In the genomic region with DNA sequence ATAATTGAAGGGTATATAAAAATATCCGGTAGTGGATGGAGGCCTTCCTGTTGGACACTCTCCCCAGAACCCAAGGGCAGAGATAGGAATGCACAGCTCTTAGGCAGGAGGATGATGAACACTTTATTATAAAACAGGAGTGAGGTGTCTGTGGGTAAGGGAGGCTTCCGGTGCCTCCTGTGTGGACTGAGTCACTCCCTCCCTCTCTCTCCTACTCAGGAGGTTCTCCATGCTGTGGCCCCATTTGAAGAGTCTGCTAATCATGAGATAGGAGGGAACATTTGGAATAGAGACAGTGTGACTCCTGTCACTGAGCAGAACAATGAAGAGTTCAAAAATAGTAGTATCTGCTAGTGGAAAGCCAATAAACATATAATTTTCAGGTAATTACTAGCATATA, we compare ENCODE assay signal across 28 mouse cellular contexts. TPM values are rescaled to one million over a fixed set of nuclear protein-coding genes. Genes with fewer than 3 reads are reported as not detected.
DNase-seq lines count a peak whose midpoint lies in the region; ATAC-seq lines count a peak whose summit lies in the region.
"Had no signal": no experiment of that assay in that cellular context is flagged by ENCODE, and none has a peak within 500 bp of the region (broad histone marks: within the 10 kb centered on the region; RNA-seq: fewer than 3 reads in every experiment).

No protein-coding gene starts in this region.

- H3K27ac ChIP-seq in forebrain, embryonic 12.5 days = no peak overlapping the region
- H3K27ac ChIP-seq: embryonic facial prominence, embryonic 13.5 days; embryonic facial prominence, embryonic 15.5 days; forebrain, embryonic 10.5 days; forebrain, embryonic 13.5 days; forebrain, embryonic 15.5 days had no signal

- DNase-seq in heart, adult 11 months = peak; percentile 29
- no peak for DNase-seq in heart, adult 9 months (ENCODE audit: low spot score in 2 of 2)
- peak; percentile 29 for DNase-seq in right cerebral cortex, adult 18-20 months
- DNase-seq in right cerebral cortex, postnatal 10 days (ENCODE audit: low spot score in 2 of 2) = no peak
- peak; percentile 71 for DNase-seq in brain, adult 2 months (ENCODE audit: low read depth, low spot score)
- DNase-seq: adrenal gland, adult 8-10 months; adrenal gland, postnatal 14 days; adrenal gland, postnatal 36 days; B cell, adult 2 months; cerebellum, adult 11 months; cerebellum, adult 18-20 months; cerebellum, adult 8-10 months; cerebellum, adult 9-11 months; cerebellum, postnatal 14 days; cerebellum, postnatal 36 days; embryo, embryonic 11 days; forebrain, postnatal 0 days had no signal

- ATAC-seq in forebrain, embryonic 12.5 days (ENCODE audit: low FRiP score) = no peak
- ATAC-seq: activated CD4-positive, CD25-positive, alpha-beta regulatory T cell, adult 4 months; CD4-positive, CD25-positive, alpha-beta regulatory T cell, adult 4 months; forebrain, embryonic 13.5 days; forebrain, embryonic 15.5 days; forebrain, postnatal 0 days; Patski had no signal

- no peak overlapping the region for H3K4me3 ChIP-seq in forebrain, embryonic 12.5 days (replicated peaks)
- H3K4me3 ChIP-seq: embryonic facial prominence, embryonic 13.5 days; embryonic facial prominence, embryonic 15.5 days; erythroblast, embryonic 14.5 days; forebrain, embryonic 10.5 days; forebrain, embryonic 13.5 days; forebrain, embryonic 15.5 days had no signal

- no peaks in the 10 kb centered on the region for H3K36me3 ChIP-seq in forebrain, embryonic 12.5 days (replicated peaks)
- H3K36me3 ChIP-seq: embryonic facial prominence, embryonic 13.5 days; embryonic facial prominence, embryonic 15.5 days; forebrain, embryonic 10.5 days; forebrain, embryonic 15.5 days; G1E had no signal

- no peak overlapping the region for H3K9ac ChIP-seq in forebrain, embryonic 12.5 days
- H3K9ac ChIP-seq: embryonic facial prominence, embryonic 13.5 days; embryonic facial prominence, embryonic 15.5 days; forebrain, embryonic 13.5 days; forebrain, embryonic 15.5 days; forebrain, postnatal 0 days had no signal

- H3K9me3 ChIP-seq in forebrain, embryonic 12.5 days = no peaks in the 10 kb centered on the region
- H3K9me3 ChIP-seq: embryonic facial prominence, embryonic 13.5 days; embryonic facial prominence, embryonic 15.5 days; forebrain, embryonic 10.5 days; forebrain, embryonic 13.5 days; forebrain, embryonic 15.5 days; G1E had no signal

- no peaks in the 10 kb centered on the region for H3K4me1 ChIP-seq in forebrain, embryonic 12.5 days
- H3K4me1 ChIP-seq: forebrain, embryonic 13.5 days; forebrain, embryonic 15.5 days had no signal

- H3K27me3 ChIP-seq in forebrain, embryonic 12.5 days = no peaks in the 10 kb centered on the region; the same call in 1 of the 2 replicates
- H3K27me3 ChIP-seq: embryonic facial prominence, embryonic 13.5 days; embryonic facial prominence, embryonic 15.5 days; forebrain, embryonic 13.5 days; forebrain, embryonic 15.5 days; Patski had no signal

- WGBS in forebrain, embryonic 12.5 days = 83% methylated on average over 2 of the region's 2 CpGs

- no peak overlapping the region for H3K4me2 ChIP-seq in forebrain, embryonic 12.5 days
- H3K4me2 ChIP-seq: embryonic facial prominence, embryonic 13.5 days; embryonic facial prominence, embryonic 15.5 days; forebrain, embryonic 13.5 days; forebrain, embryonic 15.5 days had no signal

RNA-seq across cellular contexts. Expression of gene Pias1, which starts 47.7 kb away (rescaled TPM):
- polyA plus RNA-seq in forebrain, embryonic 12.5 days (2016; fragmentation: Nextera tagmentation; extraction: Ambion mirVana) = 63.2 and 67.9 TPM in 2 replicates

Comparison
In these comparisons a context has a peak if more than half of its experiments do, and no peak if none do; other contexts are left out.
1. DNase-seq: peak in heart, adult 11 months (single experiment), right cerebral cortex, adult 18-20 months (single experiment) and brain, adult 2 months (single experiment); none in heart, adult 9 months (0 of 2) and right cerebral cortex, postnatal 10 days (0 of 2).